Mouse (Mus musculus) urinary bladder, postnatal 14 days (tissue): ENCODE measurements at regions not wholly inside any gene's neighbourhood (a gene's known extent, or its start where the extent isn't known, plus 50 kb on each side); places are given as distances from the start of the nearest gene placed in this dataset.

Source experiments
- DNase-seq: peaks from one replicate; pipeline ENCODE4 v3.0.0; 2021; ENCODE audit warnings: low spot score

GRCm38 (mm10) chr2:148107607-148108115 is 60.9 kb upstream of the Foxa2 start:
- no peak for DNase-seq

- no peak for DNase-seq
These were observed 63.4 kb upstream of the Foxa2 start for GRCm38 (mm10) chr2:148110149-148110548.

GRCm38 (mm10) chr2:148111889-148112288 is 65.1 kb upstream of the Foxa2 start:
- no peak for DNase-seq

GRCm38 (mm10) chr2:148113184-148113583 is 66.4 kb upstream of the Foxa2 start:
- no peak for DNase-seq

GRCm38 (mm10) chr2:148114600-148114999 is 67.8 kb upstream of the Foxa2 start:
- DNase-seq: no peak

GRCm38 (mm10) chr2:148116033-148116790 is 69.4 kb upstream of the Foxa2 start:
- no peak for DNase-seq

- no peak for DNase-seq
These were observed 70.7 kb upstream of the Foxa2 start for GRCm38 (mm10) chr2:148117420-148117819.

GRCm38 (mm10) chr2:148121885-148122876 is 75.4 kb upstream of the Foxa2 start:
- DNase-seq: peak; percentile 35

- DNase-seq: no peak
These were observed 77.0 kb upstream of the Foxa2 start for GRCm38 (mm10) chr2:148123780-148124179.

GRCm38 (mm10) chr2:148133811-148134210 is 87.0 kb upstream of the Foxa2 start:
- no peak for DNase-seq

GRCm38 (mm10) chr2:148141936-148142335 is 95.2 kb upstream of the Foxa2 start:
- DNase-seq: no peak

GRCm38 (mm10) chr2:148144816-148145215 is 98.0 kb upstream of the Foxa2 start:
- no peak for DNase-seq

GRCm38 (mm10) chr2:148148272-148148671 is 101.5 kb upstream of the Foxa2 start:
- no peak for DNase-seq

GRCm38 (mm10) chr2:148149426-148149825 is 102.7 kb upstream of the Foxa2 start:
- no peak for DNase-seq

GRCm38 (mm10) chr2:148153513-148154271 is 106.9 kb upstream of the Foxa2 start:
- DNase-seq: no peak

- DNase-seq: no peak
These were observed 109.4 kb upstream of the Foxa2 start for GRCm38 (mm10) chr2:148156122-148156521.

GRCm38 (mm10) chr2:148159028-148159600 is 112.3 kb upstream of the Foxa2 start:
- DNase-seq: no peak

- no peak for DNase-seq
These were observed 114.2 kb upstream of the Foxa2 start for GRCm38 (mm10) chr2:148160997-148161396.

GRCm38 (mm10) chr2:148161966-148162365 is 115.2 kb upstream of the Foxa2 start:
- no peak for DNase-seq

- DNase-seq: no peak
These were observed 115.8 kb upstream of the Foxa2 start for GRCm38 (mm10) chr2:148162562-148162961.

GRCm38 (mm10) chr2:148171113-148171512 is 124.3 kb upstream of the Foxa2 start:
- DNase-seq: no peak

GRCm38 (mm10) chr2:148171699-148172098 is 124.9 kb upstream of the Foxa2 start:
- DNase-seq: no peak
